Mouse (Mus musculus): ENCODE data around the gene Arid3a. TPM values are rescaled to one million over a fixed set of nuclear protein-coding genes. Genes with fewer than 3 reads are reported as not detected.
A peak's percentile ranks its signal among the peaks of the same experiment; 100 is the strongest.

Arid3a gene
- total and polyA plus RNA-seq, 3 experiments = 11.8 to 17.2 TPM; not detected in 1

- TF ChIP-seq MYB (IDR thresholded peaks at IDR 0.05; ENCODE audit: low read depth, low read length) = no peak
These were observed 30.0 kb upstream of the Arid3a start (continued) for GRCm38 (mm10) chr10:79896814-79897213.

DNA sequence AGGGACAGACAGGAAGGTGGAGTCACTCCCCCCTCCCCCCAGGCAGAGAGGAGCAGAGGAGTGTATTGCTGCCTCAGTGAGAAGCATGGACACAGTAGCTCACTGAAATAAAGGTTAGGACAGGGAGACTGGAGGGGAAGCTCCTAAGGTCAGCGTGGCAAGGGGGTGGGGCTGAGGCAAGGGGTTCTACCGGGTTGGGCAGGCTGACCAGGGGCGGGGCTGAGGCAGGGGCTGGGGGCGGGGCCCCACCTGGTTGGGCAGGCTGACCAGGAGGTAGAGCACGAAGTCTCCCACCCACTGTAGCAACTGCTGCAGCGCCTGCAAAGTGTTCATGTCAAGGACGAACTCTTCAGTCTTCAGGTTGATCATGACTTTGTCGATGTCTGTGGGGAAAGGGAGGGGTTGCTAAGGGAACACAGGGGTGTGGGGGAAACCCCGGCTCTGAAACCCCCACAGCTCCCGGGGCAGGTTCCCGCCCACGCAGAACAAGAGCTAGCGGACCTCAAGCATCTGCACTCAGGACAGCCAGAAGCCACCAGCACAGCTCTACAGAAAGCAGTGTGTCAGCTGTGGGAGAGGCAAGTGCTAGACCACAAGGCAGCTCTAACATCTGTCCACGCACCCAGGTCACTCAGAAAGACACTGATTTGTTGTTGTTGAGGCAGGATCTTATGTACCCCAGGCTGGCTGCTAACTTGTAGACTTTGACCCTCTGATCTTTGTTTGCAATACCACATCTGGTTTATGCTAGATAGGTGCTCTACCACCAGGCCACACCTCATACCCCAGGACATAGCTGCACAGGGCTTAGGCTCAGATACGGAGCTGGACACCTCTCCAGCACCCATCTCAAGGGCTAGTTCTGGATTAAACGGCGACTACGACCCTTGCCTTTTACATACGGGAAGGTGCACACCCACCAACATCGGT is 29.3 kb upstream of the Arid3a start:
- no peaks in the 10 kb centered on the region for H3K27me3 ChIP-seq (ENCODE audit: control insufficient read depth in 1 of 2, insufficient read depth in 2 of 2, low read length in 2 of 2)
- no peaks in the 10 kb centered on the region for H3K79me2 ChIP-seq (ENCODE audit: control insufficient read depth, insufficient read depth, low read length, poor library complexity)
- no peak for TF ChIP-seq UBTF (IDR thresholded peaks at IDR 0.05; ENCODE audit: borderline replicate concordance, insufficient read depth, low read depth, low read length)
- no peak for TF ChIP-seq ZC3H11A (IDR thresholded peaks at IDR 0.05; ENCODE audit: low read depth, low read length)
- TF ChIP-seq USF2 (IDR thresholded peaks at IDR 0.05; ENCODE audit: borderline replicate concordance in 1 of 2, insufficient read depth in 1 of 2, low read depth in 1 of 2, low read length in 2 of 2) = no peak
- TF ChIP-seq ELF1 (IDR thresholded peaks at IDR 0.05; ENCODE audit: low read depth, low read length) = no peak
- TF ChIP-seq POLR2A (IDR thresholded peaks at IDR 0.05; ENCODE audit: control insufficient read depth in 1 of 2, insufficient read depth in 1 of 2, low read depth in 1 of 2, low read length in 2 of 2, poor library complexity in 1 of 2) = no peak
- no peak for TF ChIP-seq RCOR1 (IDR thresholded peaks at IDR 0.05; ENCODE audit: low read depth, low read length)
- no peaks in the 10 kb centered on the region for H3K36me3 ChIP-seq (ENCODE audit: control insufficient read depth in 1 of 2, insufficient read depth in 2 of 2, low read length in 2 of 2)
- H3K9me3 ChIP-seq (replicated peaks; ENCODE audit: insufficient read depth, low read length) = no peaks in the 10 kb centered on the region
- no peaks in the 10 kb centered on the region for H3K4me1 ChIP-seq (ENCODE audit: control insufficient read depth in 1 of 2, insufficient read depth in 2 of 2, low read length in 2 of 2)
- DNase-seq (ENCODE audit: low read depth, low spot score) = no peak
- no peak overlapping the region for H3K4me3 ChIP-seq (ENCODE audit: control insufficient read depth in 1 of 2, insufficient read depth in 1 of 2, low read depth in 2 of 2, low read length in 2 of 2)
- H3K27ac ChIP-seq (ENCODE audit: control insufficient read depth, low read depth, low read length) = no peak overlapping the region
- H3K9ac ChIP-seq (ENCODE audit: control insufficient read depth, low read depth, low read length, poor library complexity, severe bottlenecking) = no peak overlapping the region

DNA sequence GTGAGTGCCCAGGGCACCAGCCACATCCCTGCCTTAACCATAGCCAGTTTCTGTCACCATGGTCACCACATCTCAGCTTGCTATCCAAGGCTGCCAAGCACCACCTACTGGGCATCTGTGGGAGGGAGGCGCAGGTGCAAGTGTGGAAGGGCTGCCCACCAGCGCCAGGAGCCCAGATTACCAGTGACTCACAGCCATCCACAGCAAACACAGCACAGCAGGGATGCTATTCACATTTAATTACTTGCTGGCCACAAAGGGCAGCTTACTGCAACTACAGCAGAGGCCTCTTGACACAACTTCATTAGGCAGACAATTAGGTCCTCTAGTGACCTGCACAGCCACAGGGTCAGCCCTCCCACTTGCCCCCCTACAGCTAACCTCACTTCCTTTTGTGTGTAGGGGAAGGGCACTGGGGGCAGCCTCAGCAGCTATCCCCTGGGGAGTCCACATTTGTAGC is 25.9 kb upstream of the Arid3a start:
- Histone ChIP-seq H3K4me3 (ENCODE audit: control insufficient read depth in 1 of 2, insufficient read depth in 1 of 2, low read depth in 2 of 2, low read length in 2 of 2) (no peak overlapping the region), H3K36me3 (ENCODE audit: control insufficient read depth in 1 of 2, insufficient read depth in 2 of 2, low read length in 2 of 2) (no peaks in the 10 kb centered on the region), H3K4me1 (ENCODE audit: control insufficient read depth in 1 of 2, insufficient read depth in 2 of 2, low read length in 2 of 2) (no peaks in the 10 kb centered on the region), H3K79me2 (ENCODE audit: control insufficient read depth, insufficient read depth, low read length, poor library complexity) (no peaks in the 10 kb centered on the region), H3K9ac (ENCODE audit: control insufficient read depth, low read depth, low read length, poor library complexity, severe bottlenecking) (no peak overlapping the region), H3K9me3 (replicated peaks; ENCODE audit: insufficient read depth, low read length) (no peaks in the 10 kb centered on the region), H3K27ac (ENCODE audit: control insufficient read depth, low read depth, low read length) (no peak overlapping the region), H3K27me3 (ENCODE audit: control insufficient read depth in 1 of 2, insufficient read depth in 2 of 2, low read length in 2 of 2) (no peaks in the 10 kb centered on the region)
- DNase-seq (ENCODE audit: low read depth, low spot score) = no peak
- TF ChIP-seq CTCF (IDR thresholded peaks at IDR 0.05 in 2 of 3, conservative IDR thresholded peaks at IDR 0.05 in 1 of 3; ENCODE audit: control insufficient read depth in 1 of 3, insufficient read depth in 1 of 3, low read depth in 2 of 3, low read length in 3 of 3, poor library complexity in 1 of 3, severe bottlenecking in 1 of 3) (peak in 1 of 3 experiments; percentile 6; a peak in 1 of 6 replicates), USF2 (IDR thresholded peaks at IDR 0.05; ENCODE audit: borderline replicate concordance in 1 of 2, insufficient read depth in 1 of 2, low read depth in 1 of 2, low read length in 2 of 2) (no peak), CHD2 (IDR thresholded peaks at IDR 0.05; ENCODE audit: low read length) (no peak)

DNA sequence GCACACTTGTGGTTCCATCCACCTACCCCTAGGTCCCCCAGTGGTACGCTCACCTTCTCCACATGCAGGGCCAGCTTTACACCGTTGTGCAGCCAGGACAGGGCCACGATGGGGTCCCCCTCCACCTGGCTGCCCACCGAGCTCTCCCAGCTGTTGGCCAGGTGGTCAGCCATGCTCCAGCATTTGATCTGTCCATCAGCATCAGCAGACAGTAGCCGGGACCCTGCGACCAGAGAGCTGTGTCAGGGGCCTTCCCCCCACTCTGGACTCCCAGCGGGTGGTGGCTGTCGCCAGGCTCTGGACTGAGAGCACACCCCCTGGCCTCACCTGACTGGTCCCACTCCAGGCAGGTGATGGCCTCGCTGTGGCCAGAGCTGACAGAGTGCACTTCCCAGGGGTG is 20.1 kb upstream of the Arid3a start:
- Histone ChIP-seq H3K27ac (ENCODE audit: control insufficient read depth, low read depth, low read length) (no peak overlapping the region), H3K79me2 (ENCODE audit: control insufficient read depth, insufficient read depth, low read length, poor library complexity) (no peaks in the 10 kb centered on the region; the same call in 1 of the 2 replicates), H3K4me3 (ENCODE audit: control insufficient read depth in 1 of 2, insufficient read depth in 1 of 2, low read depth in 2 of 2, low read length in 2 of 2) (no peak overlapping the region), H3K9ac (ENCODE audit: control insufficient read depth, low read depth, low read length, poor library complexity, severe bottlenecking) (no peak overlapping the region), H3K36me3 (ENCODE audit: control insufficient read depth in 1 of 2, insufficient read depth in 2 of 2, low read length in 2 of 2) (no peaks in the 10 kb centered on the region; a peak in 1 of 4 replicates), H3K4me1 (ENCODE audit: control insufficient read depth in 1 of 2, insufficient read depth in 2 of 2, low read length in 2 of 2) (peaks cover 0 to 5% of the 10 kb centered on the region in 2 experiments; a peak in 2 of 4 replicates), H3K27me3 (ENCODE audit: control insufficient read depth in 1 of 2, insufficient read depth in 2 of 2, low read length in 2 of 2) (no peaks in the 10 kb centered on the region), H3K9me3 (replicated peaks; ENCODE audit: insufficient read depth, low read length) (no peaks in the 10 kb centered on the region)
- TF ChIP-seq RAD21 (IDR thresholded peaks at IDR 0.05; ENCODE audit: low read depth, low read length) (no peak), TCF12 (IDR thresholded peaks at IDR 0.05; ENCODE audit: low read depth, low read length) (no peak), TAL1 (IDR thresholded peaks at IDR 0.05; ENCODE audit: low read length) (no peak), MAFK (IDR thresholded peaks at IDR 0.05; ENCODE audit: borderline replicate concordance, low read depth, low read length) (no peak), CHD1 (IDR thresholded peaks at IDR 0.05; ENCODE audit: low read depth, low read length) (no peak), GABPA (IDR thresholded peaks at IDR 0.05; ENCODE audit: low read depth, low read length) (no peak), UBTF (IDR thresholded peaks at IDR 0.05; ENCODE audit: borderline replicate concordance, insufficient read depth, low read depth, low read length) (no peak), CHD2 (IDR thresholded peaks at IDR 0.05; ENCODE audit: low read length) (no peak), ETS1 (IDR thresholded peaks at IDR 0.05; ENCODE audit: low read depth, low read length) (no peak), ZMIZ1 (IDR thresholded peaks at IDR 0.05; ENCODE audit: low read depth, low read length) (no peak), SMC3 (IDR thresholded peaks at IDR 0.05; ENCODE audit: low read depth, low read length) (no peak), NRF1 (IDR thresholded peaks at IDR 0.05; ENCODE audit: insufficient read depth, low read depth, low read length, poor library complexity, severe bottlenecking) (no peak), GATA1 (IDR thresholded peaks at IDR 0.05; ENCODE audit: low read depth, low read length) (no peak)
- no peak for DNase-seq (ENCODE audit: low read depth, low spot score)
